Mouse (Mus musculus) E14TG2a.4 (cell line): ENCODE results near the gene Pomt2.

Experiments
- CTCF ChIP-seq: conservative IDR thresholded peaks from 2 replicates; pipeline ENCODE4 v1.5.1; 2014; ENCODE audit warnings: low read length
- NANOG ChIP-seq: IDR thresholded peaks from 2 replicates; pipeline ENCODE4 v1.6.1; 2014; ENCODE audit warnings: borderline replicate concordance, low read length, mixed read lengths
- POU5F1 ChIP-seq: IDR thresholded peaks from 2 replicates; pipeline ENCODE4 v1.6.1; 2014; ENCODE audit warnings: low read length, borderline replicate concordance

DNA sequence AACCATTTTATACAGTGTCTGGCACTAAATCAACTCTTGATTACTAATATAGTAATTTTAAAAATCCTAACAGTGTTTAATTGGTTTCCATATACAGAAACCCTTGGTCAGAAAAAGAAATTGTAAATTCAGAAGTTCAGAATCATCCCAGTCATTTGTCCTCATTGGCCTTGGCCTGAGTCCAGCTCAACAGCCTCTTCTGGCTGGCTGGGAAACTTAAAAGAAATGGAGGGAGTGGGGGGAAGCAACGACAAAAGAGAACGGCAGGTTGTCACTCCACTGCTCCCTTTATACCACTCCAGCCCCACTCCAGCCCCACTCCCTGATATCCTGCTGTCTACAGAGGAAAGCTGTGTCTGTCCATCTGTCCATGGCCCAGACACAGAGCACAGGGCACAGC is 16.6 kb downstream of the Pomt2 start:
- TF ChIP-seq CTCF (no peak), POU5F1 (no peak), NANOG (no peak)
